Mouse (Mus musculus) cerebellum, adult (tissue): ENCODE data around the gene Vmn1r29.
"Not testable (repeated sequence)": the region's sequence is repeated elsewhere in the genome, so short reads cannot be mapped to it uniquely, and the experiment has no call there.

Experiments used
- ATAC-seq: cut with Nextera tagmentation; 2 replicates; pipeline ENCODE4 v1.9.2; 2017; ENCODE audit warnings: mild to moderate bottlenecking, moderate library complexity, mixed read lengths; ENCODE audit not compliant: insufficient number of reproducible peaks, low FRiP score, low TSS enrichment

The Vmn1r29 gene

DNA sequence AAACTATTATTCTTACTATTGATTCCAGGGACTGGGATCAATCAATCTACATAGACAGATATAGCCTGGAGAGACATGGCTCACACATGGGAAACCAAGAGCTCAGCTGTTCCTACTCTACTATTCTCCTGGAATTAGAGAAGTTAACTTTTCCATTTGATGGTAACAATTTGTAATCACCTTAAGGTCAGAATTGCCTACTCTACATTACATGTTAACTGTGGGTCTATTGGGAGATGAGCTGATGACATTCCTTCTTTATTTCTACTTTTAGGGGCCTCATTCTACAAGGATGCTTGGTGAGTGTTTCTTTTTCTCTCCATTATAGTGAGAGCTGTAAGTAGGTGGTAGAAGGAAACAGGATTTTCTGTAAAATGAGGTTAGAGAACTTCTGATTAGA lies at the start of gene Vmn1r29:
Gene Vmn1r29 (plus strand): TSS at position 301 of the 400 bp plus-strand sequence.
- ATAC-seq = no peak

DNA sequence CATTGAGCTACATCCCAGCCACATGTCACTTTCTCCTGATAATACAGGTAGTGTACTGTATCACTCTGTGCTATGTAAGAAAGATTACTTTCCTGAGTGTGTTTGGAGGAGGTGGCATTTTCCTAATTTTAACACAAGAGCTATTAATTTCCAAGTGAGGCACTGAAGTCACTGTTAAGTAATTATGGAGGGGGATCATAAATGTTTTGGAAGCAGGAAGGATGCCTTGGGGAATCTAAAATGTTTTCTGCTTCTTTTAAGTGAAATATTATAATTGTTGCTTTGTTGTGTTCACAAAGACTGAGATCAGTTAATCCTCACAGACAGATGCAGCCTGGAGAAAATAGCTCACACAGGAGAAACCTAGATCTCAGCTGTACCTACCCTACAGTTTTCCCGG lies 39.6 kb upstream of the Vmn1r29 start, which contains the start of gene Vmn1r28:
Gene Vmn1r28 (plus strand): TSS at position 301 of the 400 bp plus-strand sequence.
- ATAC-seq = no peak

DNA sequence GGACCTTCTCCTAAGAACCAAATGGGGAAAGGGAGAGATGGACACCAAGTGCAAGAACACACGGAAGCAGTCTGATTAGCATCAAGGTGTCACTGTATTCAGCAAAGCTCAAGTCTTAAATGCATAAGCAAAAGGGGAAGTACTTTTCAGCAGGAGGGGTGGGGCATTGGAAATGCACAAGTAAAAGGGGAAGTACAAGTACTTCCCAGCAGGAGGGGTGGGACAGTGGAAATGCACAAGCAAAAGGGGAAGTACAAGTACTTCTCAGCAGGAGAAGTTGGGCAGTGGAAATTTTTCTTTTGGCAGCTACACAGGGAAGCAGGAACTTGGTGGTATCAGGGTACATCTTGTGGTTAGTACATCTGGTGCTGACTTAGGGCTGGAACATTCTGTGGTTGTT lies 21.7 kb upstream of the Vmn1r29 start:
- not testable (repeated sequence) for ATAC-seq

DNA sequence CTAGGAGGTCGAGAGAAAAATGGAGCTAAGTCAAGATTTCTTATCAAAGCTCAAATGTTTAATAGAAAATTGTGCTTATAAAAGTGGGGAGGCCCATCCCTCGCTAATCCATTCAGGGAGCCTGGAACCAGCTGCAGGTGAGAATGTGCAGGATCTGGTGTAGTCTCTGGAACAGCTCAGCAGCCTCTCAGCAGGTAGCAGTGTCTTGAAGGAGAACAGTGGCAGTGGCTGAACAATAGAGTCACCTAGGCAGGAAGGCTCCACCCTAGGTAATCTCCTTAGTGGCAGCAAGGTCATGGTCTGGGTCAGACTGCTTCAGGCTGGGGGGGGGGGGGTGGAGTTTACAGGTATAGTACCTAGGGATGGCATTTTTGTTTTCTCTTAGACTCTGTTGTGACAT lies 9.1 kb upstream of the Vmn1r29 start:
- ATAC-seq = no peak

DNA sequence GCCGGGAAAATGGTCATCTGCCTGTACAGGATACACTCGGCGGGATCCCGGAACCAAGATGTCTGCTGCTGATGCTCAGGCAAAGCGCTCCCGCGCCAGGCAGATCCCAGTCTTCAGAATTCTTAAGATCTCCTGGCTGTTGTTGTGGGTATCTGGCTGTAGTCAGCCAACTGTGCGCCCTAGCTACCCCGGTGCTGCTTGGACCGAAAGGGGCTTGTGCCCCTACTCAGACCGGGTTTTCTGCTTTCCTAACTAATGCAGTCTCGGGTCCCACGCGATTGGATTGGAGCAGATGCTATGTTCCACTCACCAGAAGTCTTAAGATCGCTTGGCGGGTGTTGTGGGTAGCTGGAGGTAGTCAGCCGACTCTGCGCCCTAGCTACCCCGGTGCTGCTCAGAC lies 2.8 kb upstream of the Vmn1r29 start:
- ATAC-seq = not testable (repeated sequence)

DNA sequence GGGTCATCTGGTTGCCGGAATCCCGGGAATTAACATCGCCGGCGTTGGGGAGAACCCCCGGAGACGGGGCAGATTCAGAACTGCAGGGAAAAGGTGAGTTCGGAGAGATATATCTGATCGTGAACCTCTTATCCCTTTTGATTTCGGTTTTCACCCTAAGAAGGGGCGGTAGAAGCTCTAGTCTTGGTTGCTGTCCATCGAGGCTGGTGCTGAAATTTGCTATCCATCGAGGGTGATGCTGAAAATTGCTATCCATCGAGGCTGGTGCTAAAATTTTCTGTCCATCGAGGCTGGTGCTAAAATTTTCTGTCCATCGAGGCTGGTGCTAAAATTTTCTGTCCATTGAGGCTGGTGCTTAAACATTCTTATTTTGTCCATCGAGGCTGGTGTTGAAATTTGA lies 29.3 kb downstream of the Vmn1r29 start:
- ATAC-seq = not testable (repeated sequence)
